Mouse (Mus musculus) erythroblast, embryonic 14.5 days (primary cell): ENCODE results near the gene Bnc1.

Experiments used
- GATA1 ChIP-seq: IDR thresholded peaks from 2 replicates; pipeline ENCODE4 v1.6.1; 2012; ENCODE audit warnings: low read length, inconsistent platforms, mixed read lengths
- TAL1 ChIP-seq: IDR thresholded peaks from 3 replicates; pipeline ENCODE4 v1.6.1; 2012; ENCODE audit warnings: low read length, inconsistent platforms, mixed read lengths

DNA sequence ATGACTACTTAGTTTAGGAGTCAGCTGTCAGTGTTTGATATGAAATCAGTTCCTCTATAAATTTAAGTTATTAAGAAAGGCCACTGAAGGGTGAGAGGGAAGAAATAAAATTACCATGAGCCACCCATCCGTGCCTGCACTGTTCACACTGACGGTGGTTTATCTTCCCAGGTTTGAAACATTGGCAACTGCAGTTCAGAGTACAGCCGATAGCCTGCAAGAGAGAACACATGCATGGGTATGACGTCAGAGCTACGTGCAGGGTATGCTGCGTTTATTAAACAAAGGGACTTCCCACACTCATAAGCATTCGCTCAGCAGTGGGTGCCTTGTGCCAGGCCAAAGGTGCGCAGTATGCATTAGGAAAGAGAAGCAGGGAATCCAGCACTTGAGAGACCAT, 13.8 kb downstream of the Bnc1 start:
- no peak for TF ChIP-seq GATA1
- no peak for TF ChIP-seq TAL1
